Mouse (Mus musculus) heart, embryonic 11.5 days (tissue): ENCODE results near the gene Pdss2. TPM values are rescaled to one million over a fixed set of nuclear protein-coding genes. Genes with fewer than 3 reads are reported as not detected.

Source experiments
- ATAC-seq: fragments of 200-750 bp; cut with Nextera tagmentation; replicated peaks from 2 replicates; pipeline ENCODE4 v1.8.0; 2017; ENCODE audit warnings: moderate library complexity; ENCODE audit not compliant: insufficient number of reproducible peaks, low FRiP score, low TSS enrichment
- H3K27ac ChIP-seq: fragments of 300-500 bp; sonication (generic); 2 replicates; pipeline ENCODE4 v1.5.1; 2014; ENCODE audit warnings: mild to moderate bottlenecking, low read depth, low read length
- H3K27me3 ChIP-seq: fragments of 300-500 bp; sonication (generic); 2 replicates; pipeline ENCODE4 v1.6.1; 2014; ENCODE audit warnings: mild to moderate bottlenecking, low read length, mixed read lengths; ENCODE audit not compliant: control insufficient read depth, insufficient read depth
- H3K36me3 ChIP-seq: fragments of 300-500 bp; sonication (generic); 2 replicates; pipeline ENCODE4 v1.6.1; 2014; ENCODE audit warnings: mild to moderate bottlenecking, low read length, moderate library complexity, mixed read lengths; ENCODE audit not compliant: control insufficient read depth, insufficient read depth
- H3K4me1 ChIP-seq: fragments of 300-500 bp; sonication (generic); 2 replicates; pipeline ENCODE4 v1.6.1; 2014; ENCODE audit warnings: low read length; ENCODE audit not compliant: control insufficient read depth, insufficient read depth
- H3K4me2 ChIP-seq: fragments of 300-500 bp; sonication (generic); 2 replicates; pipeline ENCODE4 v1.6.1; 2014; ENCODE audit warnings: mild to moderate bottlenecking, moderate library complexity
- H3K4me3 ChIP-seq: fragments of 300-500 bp; sonication (generic); 2 replicates; pipeline ENCODE4 v1.5.1; 2014; ENCODE audit warnings: low read depth, low read length
- H3K9ac ChIP-seq: fragments of 300-500 bp; sonication (generic); 2 replicates; pipeline ENCODE4 v1.6.1; 2014; ENCODE audit warnings: mild to moderate bottlenecking, low read depth, low read length, moderate library complexity
- H3K9me3 ChIP-seq: fragments of 300-500 bp; sonication (generic); replicated peaks from 2 replicates; pipeline ENCODE4 v1.6.1; 2016; ENCODE audit warnings: low read length; ENCODE audit not compliant: control insufficient read depth
- WGBS: fragments of 180-500 bp; shearing (Covaris S2); extraction: QIAGEN DNeasy Blood & Tissue Kit; methylation state at CpG from one replicate; pipeline ENCODE4 v1.1.7; 2014; ENCODE audit not compliant: insufficient replicate concordance; 5-methylcytosine and 5-hydroxymethylcytosine counted together
- polyA plus RNA-seq: library from polyadenylated mRNA; unstranded; fragments of >200 nt; fragmentation: Nextera tagmentation; extraction: Ambion mirVana; gene quantifications from 2 replicates; pipeline ENCODE4 v1.2.1, GENCODE M21; 2014

The Pdss2 gene
- polyA plus RNA-seq, 1 experiment from 2014 or later, result 10.6 TPM

DNA sequence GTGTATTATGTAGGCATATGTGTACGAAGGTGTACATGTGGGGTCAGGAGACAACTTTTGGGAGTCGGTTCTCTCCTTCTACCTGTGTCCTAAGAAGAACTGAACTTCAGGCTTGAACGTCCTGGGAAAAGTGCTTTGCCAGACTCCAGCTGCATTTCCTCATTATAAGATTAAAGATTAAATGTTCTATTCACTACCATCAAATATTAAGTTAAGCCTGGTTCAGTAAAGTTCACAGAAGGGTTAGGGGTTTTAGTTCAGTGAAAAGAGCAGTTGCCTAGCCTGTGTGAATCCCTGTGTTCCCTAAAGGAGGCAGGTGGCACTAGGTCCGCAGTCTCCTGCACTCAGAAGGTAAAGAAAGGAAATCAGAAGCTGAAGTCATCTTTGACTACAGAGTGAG lies 213.0 kb downstream of the Pdss2 start:
- WGBS, result 83% methylated on average over 4 of the region's 4 CpGs
- ATAC-seq, result no peak
- H3K27me3 ChIP-seq, result no peaks in the 10 kb centered on the region
- peaks cover under 1% of the 10 kb centered on the region for H3K4me1 ChIP-seq
- H3K27ac ChIP-seq, result no peak overlapping the region
- H3K4me2 ChIP-seq, result no peak overlapping the region
- no peaks in the 10 kb centered on the region for H3K9me3 ChIP-seq
- H3K36me3 ChIP-seq, result no peaks in the 10 kb centered on the region
- H3K9ac ChIP-seq, result no peak overlapping the region
- H3K4me3 ChIP-seq, result no peak overlapping the region

DNA sequence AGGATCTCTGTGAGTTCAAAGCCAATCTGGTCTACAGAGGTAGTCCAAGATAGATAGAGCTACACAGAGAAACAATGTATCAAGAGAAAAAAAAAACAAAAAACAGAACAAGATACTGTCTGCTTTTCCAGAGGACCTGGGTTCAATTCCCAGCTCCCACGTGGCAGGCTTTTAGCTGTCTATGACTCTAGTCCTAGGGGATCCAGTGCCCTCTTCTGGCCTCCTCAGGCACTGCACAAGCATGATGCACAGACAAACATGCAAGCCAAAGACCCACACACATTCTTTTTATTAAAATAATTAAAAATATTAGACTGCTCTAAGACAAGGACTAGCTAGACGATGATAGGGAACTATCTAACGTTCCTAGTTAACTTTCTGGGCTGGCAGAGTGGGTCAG lies 214.5 kb downstream of the Pdss2 start:
- Histone ChIP-seq H3K4me2 (no peak overlapping the region), H3K36me3 (no peaks in the 10 kb centered on the region), H3K27ac (no peak overlapping the region), H3K9ac (no peak overlapping the region), H3K4me1 (peaks cover 5% of the 10 kb centered on the region), H3K4me3 (no peak overlapping the region), H3K27me3 (no peaks in the 10 kb centered on the region), H3K9me3 (no peaks in the 10 kb centered on the region)
- no peak for ATAC-seq
- 90% methylated on average over 3 of the region's 3 CpGs for WGBS

DNA sequence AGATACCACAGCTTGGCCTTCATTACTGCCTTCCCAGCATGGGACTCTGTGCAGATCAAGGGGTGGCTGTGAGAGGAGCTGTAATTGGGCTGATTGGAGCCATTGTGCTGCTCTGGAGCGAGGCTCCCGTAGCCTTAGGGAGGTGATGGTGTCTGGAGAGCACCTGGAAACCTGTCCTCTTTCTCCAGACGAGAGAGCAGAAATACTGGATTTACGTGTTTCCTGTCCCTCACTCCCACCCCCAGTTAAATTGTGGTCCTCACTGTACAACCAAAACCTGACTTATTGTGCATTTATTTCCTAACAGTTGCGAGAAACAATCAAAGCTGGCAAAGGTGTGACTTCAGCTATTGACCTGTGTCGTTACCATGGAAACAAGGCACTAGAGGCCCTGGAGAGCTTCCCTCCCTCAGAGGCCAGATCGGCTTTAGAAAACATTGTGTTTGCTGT lies 218.2 kb downstream of the Pdss2 start:
- Histone ChIP-seq H3K27ac (no peak overlapping the region), H3K4me3 (no peak overlapping the region), H3K36me3 (no peaks in the 10 kb centered on the region), H3K9me3 (no peaks in the 10 kb centered on the region), H3K27me3 (no peaks in the 10 kb centered on the region), H3K4me1 (peaks cover 5% of the 10 kb centered on the region), H3K4me2 (no peak overlapping the region), H3K9ac (no peak overlapping the region)
- WGBS, result 40% methylated on average over 7 of the region's 7 CpGs
- no peak for ATAC-seq

DNA sequence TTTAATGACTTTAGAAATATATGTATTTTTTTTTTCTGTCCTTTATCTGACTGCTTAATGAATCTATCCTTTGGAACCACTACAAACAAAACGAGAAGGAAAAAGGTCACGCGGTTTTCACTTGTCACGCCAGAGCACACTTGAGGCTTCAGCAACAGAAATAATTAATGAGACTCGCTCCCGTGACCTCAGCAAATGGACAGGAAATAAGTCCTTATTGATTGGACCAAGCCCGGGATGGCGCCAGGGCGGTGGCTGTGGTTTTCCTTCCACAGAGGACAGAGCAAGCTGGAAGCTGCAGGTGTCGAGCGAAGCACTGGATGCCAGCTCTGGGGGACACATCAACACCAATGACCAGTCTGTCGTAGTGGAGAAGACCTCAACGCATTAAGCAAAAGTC lies 218.8 kb downstream of the Pdss2 start:
- H3K4me3 ChIP-seq, result no peak overlapping the region
- H3K9me3 ChIP-seq, result no peaks in the 10 kb centered on the region
- no peak overlapping the region for H3K27ac ChIP-seq
- no peak overlapping the region for H3K4me2 ChIP-seq
- no peak for ATAC-seq
- no peaks in the 10 kb centered on the region for H3K27me3 ChIP-seq
- 62% methylated on average over 13 of the region's 13 CpGs for WGBS
- H3K9ac ChIP-seq, result no peak overlapping the region
- H3K4me1 ChIP-seq, result peaks cover 5% of the 10 kb centered on the region
- no peaks in the 10 kb centered on the region for H3K36me3 ChIP-seq

DNA sequence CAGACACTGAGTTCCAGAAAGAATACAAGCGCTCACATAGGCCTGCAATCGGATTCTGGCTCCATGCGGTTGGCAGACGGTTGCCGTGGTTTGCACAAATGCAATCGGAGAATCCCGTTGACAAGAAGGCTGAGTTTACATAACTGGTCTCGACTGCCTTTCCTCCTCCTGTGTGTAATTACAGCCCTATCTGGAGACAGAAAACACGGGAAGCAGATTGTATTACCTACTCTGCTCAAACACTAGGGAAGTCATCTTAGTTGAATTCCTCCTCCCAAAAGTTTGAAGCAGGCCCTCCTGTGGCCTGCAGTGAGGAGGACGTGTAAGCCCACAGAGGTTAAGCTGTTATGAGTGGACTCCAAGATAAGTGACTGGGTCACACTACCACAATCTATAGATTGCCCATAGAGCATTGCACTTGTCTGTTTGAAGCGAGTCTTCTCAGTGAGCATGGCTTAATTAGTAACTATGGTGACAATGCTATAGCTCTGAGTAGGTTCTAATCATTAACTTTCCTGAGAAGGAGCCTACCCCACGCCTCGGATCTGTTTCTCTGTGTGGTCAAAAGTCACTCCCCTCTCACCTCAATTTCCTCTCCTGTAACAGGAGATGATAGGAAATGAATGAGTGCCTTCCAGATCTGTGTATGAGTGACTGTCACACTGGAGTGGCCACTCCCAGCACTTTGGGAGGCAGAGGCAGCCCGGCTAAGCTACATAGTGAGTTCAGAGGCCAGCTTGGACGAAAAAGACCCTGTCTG lies 219.9 kb downstream of the Pdss2 start:
- Histone ChIP-seq H3K4me2 (no peak overlapping the region), H3K36me3 (no peaks in the 10 kb centered on the region), H3K9me3 (no peaks in the 10 kb centered on the region), H3K9ac (no peak overlapping the region), H3K4me3 (no peak overlapping the region), H3K27me3 (no peaks in the 10 kb centered on the region), H3K4me1 (peaks cover 5% of the 10 kb centered on the region), H3K27ac (no peak overlapping the region)
- WGBS, result 69% methylated on average over 15 of the region's 15 CpGs
- no peak for ATAC-seq

DNA sequence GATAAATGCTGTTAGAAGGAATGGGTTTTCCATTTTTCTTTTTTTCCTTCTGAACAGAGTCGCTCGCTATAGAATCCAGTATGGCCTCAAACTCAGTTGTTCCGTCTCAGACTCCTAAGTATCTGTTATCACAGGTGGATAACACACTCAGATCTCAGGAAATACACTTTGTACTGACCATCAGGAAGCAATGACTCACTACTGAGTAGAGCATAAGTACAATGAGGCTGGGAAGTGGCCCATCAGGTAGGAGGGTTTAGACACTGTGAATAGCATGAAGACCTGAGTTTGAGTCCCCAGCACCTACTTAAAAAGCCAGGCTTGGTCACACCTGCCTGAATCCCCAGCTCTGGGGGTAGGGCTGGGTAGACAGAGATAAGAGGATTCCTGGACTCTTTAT lies 227.4 kb downstream of the Pdss2 start:
- no peaks in the 10 kb centered on the region for H3K4me1 ChIP-seq
- H3K4me2 ChIP-seq, result no peak overlapping the region
- no peak overlapping the region for H3K9ac ChIP-seq
- no peak for ATAC-seq
- no peaks in the 10 kb centered on the region for H3K36me3 ChIP-seq
- H3K4me3 ChIP-seq, result no peak overlapping the region
- no peak overlapping the region for H3K27ac ChIP-seq
- WGBS, result 85% methylated on average over 3 of the region's 3 CpGs
- H3K27me3 ChIP-seq, result no peaks in the 10 kb centered on the region
- no peaks in the 10 kb centered on the region for H3K9me3 ChIP-seq

DNA sequence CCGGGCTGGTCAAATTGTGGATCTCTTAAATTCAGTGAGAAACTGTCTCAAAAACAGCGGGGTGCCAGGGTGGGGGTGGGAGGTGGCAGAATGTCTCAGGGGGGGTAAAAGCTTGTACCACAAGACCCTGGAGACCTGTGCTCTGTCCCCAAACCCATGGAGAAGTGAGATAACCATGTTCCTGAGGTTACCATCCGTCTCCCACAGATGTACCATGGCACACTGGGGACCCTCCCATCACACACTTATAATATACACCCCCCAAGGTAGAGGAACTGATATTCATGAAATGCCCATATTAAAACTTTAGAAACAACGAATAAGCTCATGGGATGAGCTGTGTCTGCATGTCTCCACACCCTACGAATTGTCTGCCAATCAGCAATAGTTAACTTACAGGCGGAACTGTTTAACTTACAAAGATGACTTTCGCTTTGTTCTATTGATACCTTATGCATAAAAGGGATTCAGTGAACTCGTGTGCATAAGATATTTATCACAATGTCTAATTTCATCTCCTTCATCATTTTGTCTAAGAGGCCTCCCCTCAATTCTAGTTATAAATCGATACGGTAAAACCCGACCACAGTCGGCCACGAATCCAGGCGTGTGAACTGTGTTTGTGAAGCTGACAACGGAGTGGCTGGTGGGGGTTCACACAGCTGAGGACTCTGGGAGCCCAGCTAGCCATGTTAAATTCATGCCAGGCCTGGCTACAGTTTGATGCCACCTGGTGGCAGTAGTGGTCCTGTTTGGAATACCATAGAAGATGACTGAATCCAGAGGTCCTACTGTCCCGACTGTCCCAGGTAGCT lies 230.8 kb downstream of the Pdss2 start:
- H3K4me3 ChIP-seq, result 0 out of 2 replicates have a peak overlapping the region, but pooled peaks have one; percentile 2
- ATAC-seq, result no peak
- 25% methylated on average over 16 of the region's 16 CpGs for WGBS
- H3K9me3 ChIP-seq, result no peaks in the 10 kb centered on the region
- no peak overlapping the region for H3K27ac ChIP-seq
- H3K36me3 ChIP-seq, result no peaks in the 10 kb centered on the region
- no peaks in the 10 kb centered on the region for H3K27me3 ChIP-seq
- peak overlapping the region; percentile 55 for H3K4me2 ChIP-seq
- no peak overlapping the region for H3K9ac ChIP-seq
- H3K4me1 ChIP-seq, result no peaks in the 10 kb centered on the region

DNA sequence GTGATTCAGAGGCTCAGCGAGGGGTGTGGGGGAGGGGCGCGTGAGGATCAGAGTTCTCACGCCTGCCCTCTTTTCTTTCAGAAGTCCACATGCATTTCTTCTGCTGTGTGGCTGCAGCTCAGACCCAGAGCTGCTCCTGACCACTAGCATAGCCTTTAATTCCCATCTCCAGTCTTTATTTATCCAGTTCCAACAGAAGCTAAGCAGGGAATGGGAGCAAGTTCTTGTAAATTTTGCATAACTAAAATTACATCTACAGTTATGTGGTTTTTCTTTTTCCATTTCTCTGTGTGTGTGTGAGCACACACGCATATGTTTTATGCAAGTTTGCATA lies 231.3 kb downstream of the Pdss2 start:
- Histone ChIP-seq H3K4me1 (no peaks in the 10 kb centered on the region), H3K36me3 (no peaks in the 10 kb centered on the region), H3K27ac (no peak overlapping the region), H3K9ac (no peak overlapping the region), H3K27me3 (no peaks in the 10 kb centered on the region), H3K4me2 (peak overlapping the region; percentile 55), H3K9me3 (no peaks in the 10 kb centered on the region), H3K4me3 (0 out of 2 replicates have a peak overlapping the region, but pooled peaks have one; percentile 2)
- 16% methylated on average over 5 of the region's 5 CpGs for WGBS
- no peak for ATAC-seq
